Mouse (Mus musculus): ENCODE data around the gene Fkbp5.
"Not testable (repeated sequence)": the region's sequence is repeated elsewhere in the genome, so short reads cannot be mapped to it uniquely, and the experiment has no call there.

The Fkbp5 gene

DNA sequence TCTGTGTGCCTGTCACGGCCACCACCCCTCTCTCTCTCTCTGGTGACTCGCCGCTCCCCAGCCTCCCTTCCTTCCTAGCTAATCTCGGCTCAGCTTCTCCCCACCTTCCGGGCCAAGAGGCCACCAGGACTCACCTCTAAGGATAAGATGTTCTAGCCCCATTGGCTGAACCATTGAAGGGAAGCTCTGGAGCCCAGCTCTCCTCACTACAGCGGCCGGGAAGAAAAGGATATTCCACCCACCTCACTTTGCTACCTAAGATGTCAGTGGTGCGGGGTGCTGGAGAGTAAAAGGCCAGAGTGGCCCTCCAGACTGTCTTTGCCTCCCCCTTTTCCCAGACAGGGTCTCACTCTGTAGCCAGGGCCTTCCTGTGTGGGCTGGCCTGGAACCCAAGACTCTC lies 152.2 kb downstream of the Fkbp5 start, which contains the start of gene Tulp1:
Gene Tulp1 (minus strand): TSS at position 101 of the 400 bp plus-strand sequence.
- DNase-seq = no peak

DNA sequence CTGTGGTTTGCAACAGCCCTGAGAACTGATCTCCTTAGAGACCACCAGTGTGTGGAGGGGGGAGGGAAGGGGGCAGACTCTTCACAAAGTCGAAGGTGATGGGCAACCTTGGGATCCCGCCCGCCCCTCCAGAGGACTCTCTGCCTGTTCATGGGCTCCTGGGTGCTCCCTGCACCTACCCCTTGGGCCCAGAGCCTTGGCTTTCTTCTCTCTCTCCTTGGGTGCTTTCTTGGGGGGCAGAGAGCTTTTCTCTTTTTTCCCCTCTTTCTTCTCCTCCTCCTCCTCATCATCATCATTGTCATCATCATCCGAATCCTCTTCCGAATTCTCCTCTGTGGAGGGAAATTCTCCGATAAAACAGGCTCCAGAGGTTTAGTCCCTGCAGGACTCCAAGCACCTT lies 153.8 kb downstream of the Fkbp5 start:
- DNase-seq = no peak

DNA sequence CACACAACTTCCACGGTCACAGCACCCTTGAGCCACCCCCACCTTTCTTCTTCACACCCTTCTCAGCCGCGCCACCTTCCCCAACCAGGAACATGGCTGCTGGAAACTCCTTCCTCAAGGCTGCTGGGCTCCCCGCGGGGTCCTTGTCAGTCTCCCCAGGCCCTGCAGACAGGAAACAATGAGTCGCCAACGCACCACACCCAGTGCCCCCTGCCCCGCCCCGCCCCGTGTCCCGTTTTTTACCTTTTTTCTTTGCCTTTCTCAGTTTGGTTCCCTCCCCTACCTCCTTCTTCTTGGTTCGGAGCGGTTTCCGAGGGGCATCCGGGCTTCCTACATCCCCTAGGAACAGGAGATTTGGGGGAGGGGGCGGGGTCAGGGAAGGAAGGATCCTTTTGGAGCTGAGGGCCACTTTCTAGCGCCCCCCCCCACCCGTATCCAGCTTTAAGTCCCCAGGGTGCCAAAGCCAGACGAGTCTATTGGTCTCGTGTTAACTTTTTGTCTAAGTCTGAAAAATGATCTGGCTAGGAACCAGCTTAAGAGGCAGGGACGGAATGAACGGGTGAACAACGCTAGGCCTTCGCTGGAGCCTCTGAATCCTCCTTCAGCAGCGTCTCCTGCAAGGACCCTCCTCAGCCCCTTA lies 154.6 kb downstream of the Fkbp5 start:
- DNase-seq = no peak

DNA sequence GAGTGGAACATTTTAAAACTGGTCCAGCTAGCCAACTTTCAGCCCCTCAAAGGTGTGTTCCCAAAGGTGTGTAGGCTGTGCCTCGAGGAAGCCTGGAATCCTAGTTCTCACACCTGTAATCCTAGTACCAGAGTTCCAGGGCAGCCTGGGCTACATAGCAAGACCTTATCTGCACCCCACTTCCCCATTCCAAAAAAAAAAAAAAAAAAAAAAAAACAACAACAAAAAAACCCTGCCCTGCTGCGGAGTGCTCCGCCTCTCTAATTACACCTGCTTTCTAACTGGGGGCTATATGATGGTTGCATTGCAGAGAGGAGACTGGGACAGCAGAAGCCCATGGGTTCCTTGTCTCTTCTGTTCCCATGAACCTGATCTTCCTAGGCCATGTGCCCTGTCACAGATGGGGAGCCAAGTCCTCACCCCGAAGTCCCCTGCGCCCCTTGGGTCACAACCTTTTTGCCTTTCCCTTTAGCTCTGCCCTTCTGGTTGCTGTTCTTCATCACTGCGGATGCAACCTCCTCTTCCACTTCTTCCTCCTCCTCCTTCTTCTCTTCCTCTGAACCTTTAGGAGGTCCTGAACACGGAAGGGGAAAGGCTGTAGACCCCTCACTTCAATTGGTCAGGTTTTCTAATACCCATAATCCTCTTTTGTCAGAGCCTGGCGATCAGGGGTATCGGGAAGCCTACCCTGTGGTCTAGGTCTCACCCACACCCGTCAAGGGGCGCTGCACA lies 155.2 kb downstream of the Fkbp5 start:
- no peak for DNase-seq

DNA sequence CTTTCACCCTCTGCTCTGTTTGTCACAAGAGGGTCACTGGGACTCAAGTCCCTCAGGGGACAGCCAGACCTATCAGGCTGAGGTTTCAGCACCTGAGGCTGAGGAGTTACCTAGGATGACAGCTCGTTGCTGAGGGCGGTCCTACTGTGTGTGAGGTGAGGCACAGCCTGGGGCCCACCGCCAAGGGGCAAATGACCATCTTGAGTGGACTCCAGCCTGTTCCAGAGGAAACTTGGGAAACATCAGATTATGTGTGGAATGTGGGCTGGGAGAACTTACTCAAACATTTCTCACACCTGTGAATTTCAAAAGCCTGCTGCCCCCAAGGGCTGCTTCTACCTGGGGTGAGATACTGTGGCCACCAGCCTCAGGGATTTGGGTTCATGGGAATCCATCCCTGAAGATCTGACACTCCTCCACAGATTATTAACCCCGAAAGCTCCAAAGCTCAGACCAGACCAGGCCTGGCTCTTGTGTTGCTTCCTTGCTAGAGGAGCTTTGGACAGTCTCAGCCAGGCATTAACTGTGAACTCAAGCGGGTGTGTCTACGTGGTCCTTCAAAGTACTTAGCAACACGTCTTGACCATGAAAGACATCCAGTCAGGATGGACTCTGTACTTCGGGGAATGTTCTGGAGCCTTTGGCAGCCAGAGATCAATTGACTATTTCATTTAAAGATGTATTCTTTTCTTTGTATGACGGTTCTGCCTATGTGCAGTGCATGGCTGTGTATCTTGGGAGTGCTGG lies 156.6 kb downstream of the Fkbp5 start:
- DNase-seq = no peak

DNA sequence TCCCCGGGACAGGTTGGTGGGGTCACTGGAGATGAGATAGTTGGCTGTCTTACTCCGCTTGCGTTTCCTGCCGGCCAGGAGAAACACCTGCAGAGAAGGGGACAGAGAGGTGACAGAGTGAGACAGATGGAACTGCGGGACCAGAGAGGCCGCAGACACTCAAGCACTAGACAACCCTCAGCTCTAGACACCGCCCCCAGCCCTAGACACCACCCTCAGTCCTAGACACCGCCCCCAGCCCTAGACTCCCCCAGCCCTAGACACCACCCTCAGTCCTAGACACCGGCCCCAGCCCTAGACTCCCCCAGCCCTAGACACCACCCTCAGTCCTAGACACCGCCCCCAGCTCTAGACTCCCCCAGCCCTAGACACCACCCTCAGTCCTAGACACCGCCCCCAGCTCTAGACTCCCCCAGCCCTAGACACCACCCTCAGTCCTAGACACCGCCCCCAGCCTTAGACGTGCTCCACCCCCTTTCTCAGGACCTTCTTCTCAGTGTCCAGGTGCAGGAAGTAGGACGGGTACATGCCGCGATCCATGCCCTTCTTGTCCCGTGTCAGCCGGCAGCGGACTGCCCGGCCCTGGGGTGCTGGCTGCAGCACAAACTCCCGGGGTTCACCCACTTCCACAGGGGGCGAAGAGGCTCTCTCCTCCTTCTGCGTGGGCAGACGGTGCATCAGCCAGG lies 158.6 kb downstream of the Fkbp5 start:
- DNase-seq = not testable (repeated sequence)

DNA sequence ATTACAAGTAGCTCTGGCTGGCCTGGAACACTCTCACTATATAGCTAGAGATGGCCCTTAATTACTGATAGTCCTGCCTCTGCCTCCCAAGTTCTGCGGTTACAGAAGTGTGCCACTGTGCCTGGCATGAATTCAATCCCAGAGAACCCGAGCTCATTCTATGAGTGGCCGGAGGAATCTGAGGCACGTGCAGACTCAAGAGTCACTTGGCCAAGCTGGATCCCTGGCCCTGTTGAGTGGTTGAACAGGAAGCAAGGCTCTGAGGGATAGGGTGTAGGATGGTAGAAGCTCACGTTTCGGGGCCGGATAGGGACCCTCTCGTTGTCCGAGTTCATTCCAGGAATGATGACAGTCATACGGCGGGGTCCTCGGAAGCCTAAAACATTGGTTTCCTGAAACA lies 161.5 kb downstream of the Fkbp5 start:
- DNase-seq = no peak

DNA sequence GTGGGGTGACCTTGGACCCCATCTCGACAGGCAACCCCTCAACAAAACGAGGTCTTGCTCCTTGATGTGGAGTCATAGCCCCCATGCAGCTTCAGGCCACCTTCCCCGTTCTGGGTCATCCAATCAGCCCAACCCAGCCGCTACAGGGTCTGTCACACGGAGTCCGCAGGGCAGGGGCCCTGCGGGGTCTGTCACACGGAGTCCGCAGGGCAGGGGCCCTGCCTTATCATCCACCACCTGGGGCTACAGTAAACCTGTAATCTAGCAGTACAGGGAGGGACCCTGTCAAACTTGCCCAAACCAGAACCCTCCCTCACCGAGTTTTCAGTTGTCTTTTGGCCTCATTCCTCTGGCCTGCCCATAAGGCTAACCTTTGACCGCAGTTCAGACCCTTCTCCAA lies 165.3 kb downstream of the Fkbp5 start:
- DNase-seq = no peak

DNA sequence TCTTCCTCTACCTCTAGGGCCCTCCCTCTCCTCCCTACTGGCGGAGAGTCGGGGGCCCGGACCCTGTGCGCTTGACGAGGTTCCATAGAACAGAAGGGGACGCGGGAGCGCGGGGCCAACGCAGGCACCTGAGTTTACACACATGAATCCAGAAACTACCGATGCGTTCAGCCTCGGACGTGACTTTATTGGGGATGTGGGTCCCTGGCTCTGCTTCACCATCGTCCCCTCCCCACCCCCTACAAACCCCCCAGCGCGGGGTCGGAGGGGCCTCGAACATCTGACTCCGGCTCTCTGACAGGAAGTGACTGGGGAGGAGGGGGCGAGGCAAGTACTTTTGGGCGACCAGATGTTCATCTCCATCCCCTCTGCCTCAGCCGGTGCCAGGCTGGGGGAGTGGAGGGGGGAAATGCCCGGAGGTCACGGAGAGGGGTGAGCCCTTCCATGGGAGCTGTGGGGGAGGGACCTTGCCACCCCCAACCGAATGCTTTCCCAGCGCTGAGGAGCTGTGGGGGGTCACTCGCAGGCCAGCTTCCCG lies 165.9 kb downstream of the Fkbp5 start:
- no peak for DNase-seq

DNA sequence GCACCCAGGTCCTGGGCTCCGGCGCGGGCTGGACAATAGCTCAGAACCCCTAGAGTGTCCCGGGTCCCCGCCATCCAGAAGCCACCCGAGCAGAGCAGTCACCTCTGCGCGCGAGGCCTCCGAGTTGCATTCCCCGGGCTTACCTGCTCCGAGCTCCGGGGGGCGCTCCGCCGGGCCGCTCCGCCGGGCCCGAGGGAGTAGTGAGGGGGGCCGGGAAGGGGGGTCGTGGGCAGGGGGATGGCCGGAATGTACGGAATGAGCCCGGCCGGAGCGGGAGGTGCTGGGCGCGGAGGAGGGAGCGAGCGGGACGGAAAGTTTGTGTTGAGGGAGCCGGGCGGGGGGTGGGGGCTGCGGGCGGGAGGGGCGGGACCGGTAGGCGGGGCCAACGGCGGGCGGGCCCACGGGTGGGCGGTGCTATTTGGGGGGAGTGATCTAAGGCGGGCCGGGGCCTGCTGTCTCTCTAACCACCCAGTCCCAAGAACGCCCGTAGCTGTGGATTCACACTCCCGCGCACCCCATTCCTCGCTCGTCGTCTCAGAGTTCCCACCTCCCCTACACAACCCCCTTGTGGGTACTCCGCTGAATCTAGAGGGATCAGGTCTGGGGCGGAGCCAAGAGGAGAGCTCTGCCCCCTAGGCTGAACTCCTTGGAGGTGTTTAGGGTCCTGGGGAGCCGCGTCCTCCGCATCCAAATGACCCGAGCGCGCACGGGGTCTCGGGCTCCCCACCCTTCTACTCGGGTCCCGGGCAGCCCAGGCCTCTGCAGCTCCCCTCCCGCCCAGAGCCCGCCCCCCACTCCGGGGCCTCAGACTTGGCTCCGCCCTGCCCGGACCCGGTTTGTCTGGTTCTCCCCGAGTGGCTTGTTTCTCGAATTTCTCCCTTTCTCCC lies 166.6 kb downstream of the Fkbp5 start, which contains the start of gene Tead3:
Gene Tead3 (minus strand): TSS at position 352 of the 887 bp plus-strand sequence.
- DNase-seq = peak; percentile 55

DNA sequence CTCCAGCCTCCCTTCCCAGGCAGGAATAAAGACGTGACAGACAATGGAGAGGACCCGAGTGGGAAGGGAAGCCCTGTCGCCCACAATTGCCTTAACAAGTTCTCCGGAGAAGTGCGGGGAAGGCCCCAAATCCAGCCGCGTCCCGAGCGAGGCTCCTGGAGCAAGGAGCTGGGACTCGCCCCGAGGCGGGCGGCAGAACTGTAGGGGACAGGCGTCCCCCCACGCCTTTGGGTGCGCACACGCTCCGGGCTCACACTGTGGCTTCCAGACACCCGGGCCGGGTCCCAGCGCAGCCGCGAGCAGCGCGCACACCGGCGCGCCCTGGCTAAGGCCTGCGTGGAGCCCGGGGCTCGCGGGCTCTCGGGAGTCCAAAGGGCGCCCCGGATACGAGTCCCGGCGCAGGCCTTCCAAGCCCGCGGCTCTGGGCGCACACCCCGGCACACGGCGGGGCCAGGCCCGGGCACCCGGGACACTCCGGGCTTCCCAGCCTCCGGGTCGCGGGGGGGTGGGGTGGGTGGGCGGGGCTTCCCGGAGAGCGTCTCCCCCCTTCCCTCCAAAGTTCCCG lies 167.3 kb downstream of the Fkbp5 start:
- no peak for DNase-seq

DNA sequence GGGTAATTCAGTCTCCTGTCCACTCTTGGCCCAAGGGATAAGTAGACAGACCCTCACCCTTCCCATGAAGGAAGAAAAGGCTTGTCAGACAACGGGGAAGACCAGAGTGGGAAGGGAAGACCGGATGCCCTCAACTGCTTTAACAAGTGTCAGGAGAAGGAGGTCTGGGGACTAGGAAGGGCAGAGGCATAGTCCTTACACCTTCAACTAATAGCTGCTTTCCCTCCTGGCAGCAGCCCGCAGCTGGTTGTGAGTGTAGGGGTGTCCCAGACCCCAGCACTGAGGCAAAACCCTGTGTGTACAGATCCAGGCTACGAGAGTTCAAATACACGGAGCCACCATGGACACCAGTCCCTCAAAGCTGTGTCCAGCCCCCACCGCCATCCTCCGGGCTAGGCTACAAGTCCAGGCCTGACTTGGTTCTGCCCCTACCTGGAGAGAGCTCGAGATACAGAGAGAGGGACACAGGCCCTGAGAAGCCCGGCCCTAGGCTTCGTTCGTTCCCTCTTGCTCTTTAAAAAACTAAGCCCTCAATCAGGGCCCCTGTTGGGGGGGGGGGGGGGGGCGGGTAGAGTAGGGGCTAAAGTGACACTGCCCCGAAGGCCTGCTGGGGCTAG lies 168.0 kb downstream of the Fkbp5 start:
- no peak for DNase-seq
